Mouse (Mus musculus): ENCODE measurements around the gene Mcoln2.

The Mcoln2 gene

DNA sequence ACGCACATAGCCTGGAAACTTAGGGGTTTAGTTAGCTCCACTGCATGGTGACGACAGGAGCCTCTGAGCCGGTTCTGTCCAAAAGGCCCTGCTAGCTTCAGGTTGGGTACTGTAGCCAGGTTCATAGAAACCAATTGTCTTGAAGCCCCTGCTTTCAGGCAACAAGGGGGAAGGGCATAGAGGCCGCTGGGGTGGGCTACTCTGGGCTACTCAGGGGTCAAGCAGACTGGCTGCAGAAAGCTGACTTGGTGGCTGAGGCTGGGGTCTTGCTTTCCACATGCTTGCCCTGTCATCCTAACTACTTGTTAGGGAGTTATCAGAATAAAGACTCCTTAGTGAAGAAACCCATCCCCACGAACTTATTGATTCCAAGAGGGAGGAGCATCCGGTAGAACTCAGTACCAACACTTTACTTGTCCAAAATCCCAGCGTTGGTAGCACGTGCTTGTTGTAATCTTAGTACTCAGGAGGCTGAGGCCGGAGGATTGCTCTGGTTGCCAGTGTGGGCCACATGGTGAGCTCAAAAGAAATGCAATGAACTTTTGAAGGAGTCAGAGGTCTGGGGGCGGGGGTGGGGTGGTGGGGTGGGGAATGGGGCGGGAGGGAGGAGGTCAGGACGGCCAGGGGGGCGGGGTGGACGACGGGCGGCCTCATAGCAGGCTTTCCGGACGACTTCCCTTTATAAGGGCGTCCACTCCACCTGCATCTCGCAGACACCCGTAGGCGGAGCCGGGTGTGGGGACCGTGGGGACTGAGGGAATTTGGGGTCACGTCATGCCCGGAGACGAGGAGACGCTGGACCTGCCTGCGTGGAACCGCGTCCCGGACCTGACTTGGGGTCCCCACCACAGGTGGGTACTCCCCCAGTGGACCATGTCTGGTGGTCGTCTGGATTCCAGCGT is at the start of gene Mcoln2:
Mcoln2 (plus strand) TSS at position 678 of the 902 bp plus-strand sequence.
- DNase-seq (ENCODE audit: low spot score in 2 of 2): peak; percentile 17 to 46

DNA sequence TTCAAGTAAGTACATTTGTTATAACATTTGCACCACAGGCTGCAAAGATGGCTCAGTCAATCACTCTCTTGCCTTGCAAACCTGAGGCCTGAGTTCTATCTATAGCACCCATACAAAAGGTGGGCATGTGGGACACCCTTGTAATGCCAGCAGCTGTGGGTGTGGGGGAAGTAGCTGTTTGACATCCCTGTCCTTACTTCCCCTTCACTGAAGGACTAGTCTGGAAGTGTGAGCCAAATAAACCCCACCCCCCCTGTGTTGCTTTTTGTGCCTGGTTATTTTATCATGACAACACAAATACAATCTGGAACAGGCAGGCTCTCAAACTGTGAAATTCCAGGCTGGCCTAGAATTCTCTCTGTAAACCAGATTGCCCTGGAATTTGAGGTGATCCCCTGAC is 49.7 kb upstream of the Mcoln2 start:
- DNase-seq (ENCODE audit: low spot score in 2 of 2): no peak

DNA sequence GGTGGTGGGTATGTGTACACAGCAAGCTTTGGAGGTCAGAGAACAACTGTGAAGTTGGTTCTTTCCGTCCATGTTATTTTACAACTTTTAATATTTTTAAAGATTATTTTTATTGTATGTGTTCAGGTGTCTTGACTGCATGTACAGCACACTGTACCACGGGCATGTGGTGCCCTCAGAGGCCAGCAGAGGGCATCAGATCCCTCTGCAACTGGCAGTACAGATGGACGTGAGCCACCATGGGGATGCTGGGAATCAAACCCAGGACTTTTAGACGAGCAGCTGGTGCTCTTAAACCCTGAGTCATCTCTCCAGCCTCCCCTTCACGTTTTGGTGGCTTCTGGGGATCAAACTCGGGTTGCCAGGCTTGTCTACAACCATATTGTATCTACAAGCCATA is 47.6 kb upstream of the Mcoln2 start:
- peak in 1 of 2 experiments; percentile 32 for DNase-seq (ENCODE audit: low spot score in 2 of 2)

DNA sequence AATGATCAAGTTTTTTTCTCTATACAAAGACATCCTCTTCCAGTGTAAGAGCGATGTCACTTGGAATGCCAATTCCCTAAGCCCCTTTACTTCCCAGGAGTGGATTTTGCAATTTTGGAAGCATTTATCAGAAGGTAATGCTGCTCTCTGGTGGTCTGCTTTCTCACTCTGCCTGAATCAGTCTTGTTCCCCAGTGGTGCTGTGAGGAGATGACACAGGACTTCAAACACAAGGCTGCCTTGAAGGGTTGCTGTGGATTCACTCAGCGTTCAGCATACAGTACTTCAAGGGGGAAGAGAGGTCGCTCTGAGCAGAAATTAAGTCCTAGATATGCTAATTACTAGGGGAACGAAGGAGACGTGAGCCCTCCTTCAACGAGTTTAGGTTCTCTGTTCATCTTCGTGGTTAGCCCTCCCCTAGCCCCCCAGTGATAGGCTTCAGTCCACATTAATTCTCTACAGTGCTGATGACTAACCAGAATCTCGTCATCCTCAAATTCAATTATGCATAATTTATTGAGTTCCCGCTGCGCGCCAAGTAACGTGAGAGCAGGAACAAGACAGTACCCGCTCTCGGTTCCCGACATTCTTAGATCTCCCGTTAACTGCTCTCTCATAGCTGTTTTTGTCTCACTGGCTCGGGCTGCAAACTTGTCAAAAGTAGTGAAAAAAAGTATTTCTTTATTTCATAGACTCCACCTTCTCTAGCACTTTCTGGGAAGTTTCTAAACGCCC is 42.4 kb upstream of the Mcoln2 start:
- DNase-seq (ENCODE audit: low spot score in 2 of 2): no peak

DNA sequence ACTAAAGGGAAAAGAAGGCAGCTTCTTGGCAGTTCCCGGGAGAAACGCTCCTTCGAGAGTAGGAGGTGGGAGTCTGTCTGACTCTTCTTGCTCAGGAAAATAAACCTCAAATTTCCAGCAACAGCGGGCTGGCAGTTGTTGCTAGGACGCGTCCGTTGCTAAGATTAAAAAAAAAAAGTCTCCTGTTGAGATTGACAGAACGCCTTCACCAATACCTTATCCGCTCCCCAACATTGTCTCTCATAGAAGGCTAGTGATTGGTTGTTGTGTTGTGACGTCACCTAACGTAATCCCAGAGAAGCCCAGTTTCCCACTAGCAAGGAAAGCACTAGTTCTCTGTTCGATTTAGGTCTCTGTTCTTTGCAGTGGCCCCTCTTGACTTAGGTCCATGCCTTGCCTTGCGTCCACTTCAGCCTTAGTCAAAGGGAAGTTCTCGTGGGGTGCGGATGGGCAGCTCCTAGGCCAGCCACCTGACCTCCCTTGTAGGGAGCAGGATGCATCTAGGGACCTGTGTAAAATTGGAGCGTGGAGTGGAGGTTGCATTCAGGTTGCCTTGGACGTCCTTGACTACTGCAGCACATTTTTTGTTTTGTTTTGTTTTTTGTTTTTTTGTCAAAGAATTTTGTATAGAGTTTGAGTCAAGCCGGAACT is 41.6 kb upstream of the Mcoln2 start, which contains the start of gene Wdr63:
Wdr63 (minus strand) TSS at position 210 of the 651 bp plus-strand sequence.
- peak in 1 of 2 experiments; percentile 23 for DNase-seq (ENCODE audit: low spot score in 2 of 2)

DNA sequence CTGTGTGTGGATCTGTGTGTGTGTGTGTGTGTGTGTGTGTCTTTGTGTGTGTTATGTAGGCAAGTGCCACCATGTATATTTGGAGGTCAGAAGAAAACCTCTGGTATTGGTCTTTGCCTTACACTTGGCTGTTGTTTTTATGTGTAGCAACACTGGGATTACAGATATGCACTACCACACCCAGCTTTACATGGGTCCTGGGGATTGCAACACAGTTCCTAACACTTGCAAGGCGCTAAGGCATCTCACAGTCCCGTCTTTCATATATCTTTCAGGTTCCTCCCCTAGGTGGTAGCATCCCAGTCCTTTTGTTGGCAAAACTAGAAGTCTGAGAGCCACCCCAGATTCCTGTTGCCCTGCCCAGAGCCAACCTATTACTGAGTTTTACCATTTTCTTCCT is 40.7 kb upstream of the Mcoln2 start:
- no peak for DNase-seq (ENCODE audit: low spot score in 2 of 2)

DNA sequence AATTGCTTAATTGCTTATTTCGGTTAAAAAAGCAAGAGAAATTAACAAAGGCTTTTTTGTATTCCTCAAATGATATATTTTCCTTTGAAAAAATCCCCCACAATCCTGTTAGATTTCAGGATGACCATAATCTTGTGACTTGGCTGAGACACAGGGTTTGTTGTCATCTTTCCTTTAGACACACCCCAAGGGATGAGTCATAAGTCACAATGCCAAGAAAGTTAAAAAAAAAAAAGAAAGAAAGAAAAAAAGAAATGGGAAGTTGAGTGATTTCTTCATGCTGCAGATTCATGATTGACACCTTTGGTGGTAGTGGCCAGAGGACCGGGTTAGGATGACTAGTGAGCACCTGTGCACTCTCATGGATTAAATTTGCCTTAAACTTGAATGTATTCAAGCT is 39.3 kb upstream of the Mcoln2 start:
- no peak for DNase-seq (ENCODE audit: low spot score in 2 of 2)

DNA sequence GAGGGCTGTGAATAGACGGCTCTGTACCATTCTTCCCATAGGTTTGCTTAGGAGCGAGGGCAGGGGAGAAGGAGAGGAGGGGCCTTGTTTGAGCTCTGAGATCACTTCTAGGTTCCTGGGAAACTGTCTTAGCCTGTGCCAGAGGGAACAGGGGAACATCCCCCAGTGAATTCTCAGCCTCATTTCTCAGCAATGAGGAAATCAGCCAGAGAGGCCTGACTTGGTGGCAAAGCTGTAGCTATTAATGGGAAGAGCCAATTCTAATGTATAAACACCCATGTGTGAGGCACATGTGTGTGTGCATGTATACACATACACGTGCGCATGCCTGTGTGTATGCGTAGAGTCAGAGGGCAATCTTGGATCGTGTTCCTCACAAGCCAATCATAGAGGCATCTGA is 38.7 kb upstream of the Mcoln2 start:
- no peak for DNase-seq (ENCODE audit: low spot score in 2 of 2)

DNA sequence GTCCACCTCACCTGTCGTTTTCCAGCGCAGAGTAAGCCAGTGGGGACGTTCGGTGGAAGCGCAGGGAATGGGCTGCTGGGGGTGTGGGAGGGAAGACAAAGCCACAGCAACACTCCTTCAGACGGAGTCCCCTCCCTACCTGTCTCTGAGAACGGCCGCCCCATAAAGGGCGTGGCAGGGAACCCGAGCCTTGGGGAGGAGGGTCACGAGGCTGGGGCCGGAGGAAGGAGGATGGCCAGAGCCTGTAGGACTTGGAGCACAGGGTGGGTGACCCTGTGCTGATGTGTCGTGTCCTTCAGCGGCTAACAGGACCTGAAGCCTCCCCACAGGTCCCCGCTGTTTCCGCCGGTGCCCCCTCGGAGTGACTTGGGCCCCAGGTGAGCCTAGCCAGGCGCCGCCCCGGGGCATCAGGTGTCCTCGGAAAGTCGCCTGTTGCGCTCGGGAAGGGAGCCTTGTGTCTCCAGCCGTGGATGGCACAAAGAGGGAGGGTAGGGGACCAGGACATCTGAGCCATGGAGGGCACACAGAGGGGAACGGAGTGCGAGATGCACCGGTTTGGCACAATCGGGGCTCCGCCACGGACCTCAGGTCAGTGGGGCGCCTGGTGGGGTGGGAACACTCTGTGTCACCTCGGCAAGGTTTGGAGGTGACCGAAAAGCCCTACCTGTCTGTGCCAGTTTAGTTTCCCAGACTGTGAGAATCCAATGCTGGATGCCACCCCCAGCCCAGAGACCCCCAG is 32.2 kb upstream of the Mcoln2 start, which contains the start of gene Mcoln3:
Mcoln3 (plus strand) TSS at position 193 of the 739 bp plus-strand sequence.
- no peak for DNase-seq (ENCODE audit: low spot score in 2 of 2)

DNA sequence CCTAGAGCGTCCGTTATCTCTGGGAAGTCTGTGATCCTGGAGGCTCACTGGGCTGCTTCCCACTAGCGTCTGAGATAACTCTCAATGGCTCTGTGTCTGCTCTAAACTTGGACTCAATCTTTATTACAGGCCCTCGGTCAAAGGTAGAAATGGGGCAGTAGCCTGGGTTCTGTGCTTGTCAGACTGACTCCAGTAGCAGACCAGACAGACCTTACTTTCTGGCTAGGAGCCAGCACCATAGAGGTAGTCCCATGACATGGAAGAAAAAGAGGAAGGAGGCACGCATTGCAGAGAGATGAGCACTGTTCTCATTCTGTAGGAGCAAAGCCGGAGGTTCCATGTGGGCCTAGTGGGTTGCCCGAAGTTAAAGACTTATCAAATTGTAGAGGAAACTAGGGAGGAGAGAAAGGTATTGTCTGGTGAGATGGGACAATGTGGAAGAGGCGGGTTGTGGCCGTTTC is 31.6 kb upstream of the Mcoln2 start:
- DNase-seq (ENCODE audit: low spot score in 2 of 2): no peak

DNA sequence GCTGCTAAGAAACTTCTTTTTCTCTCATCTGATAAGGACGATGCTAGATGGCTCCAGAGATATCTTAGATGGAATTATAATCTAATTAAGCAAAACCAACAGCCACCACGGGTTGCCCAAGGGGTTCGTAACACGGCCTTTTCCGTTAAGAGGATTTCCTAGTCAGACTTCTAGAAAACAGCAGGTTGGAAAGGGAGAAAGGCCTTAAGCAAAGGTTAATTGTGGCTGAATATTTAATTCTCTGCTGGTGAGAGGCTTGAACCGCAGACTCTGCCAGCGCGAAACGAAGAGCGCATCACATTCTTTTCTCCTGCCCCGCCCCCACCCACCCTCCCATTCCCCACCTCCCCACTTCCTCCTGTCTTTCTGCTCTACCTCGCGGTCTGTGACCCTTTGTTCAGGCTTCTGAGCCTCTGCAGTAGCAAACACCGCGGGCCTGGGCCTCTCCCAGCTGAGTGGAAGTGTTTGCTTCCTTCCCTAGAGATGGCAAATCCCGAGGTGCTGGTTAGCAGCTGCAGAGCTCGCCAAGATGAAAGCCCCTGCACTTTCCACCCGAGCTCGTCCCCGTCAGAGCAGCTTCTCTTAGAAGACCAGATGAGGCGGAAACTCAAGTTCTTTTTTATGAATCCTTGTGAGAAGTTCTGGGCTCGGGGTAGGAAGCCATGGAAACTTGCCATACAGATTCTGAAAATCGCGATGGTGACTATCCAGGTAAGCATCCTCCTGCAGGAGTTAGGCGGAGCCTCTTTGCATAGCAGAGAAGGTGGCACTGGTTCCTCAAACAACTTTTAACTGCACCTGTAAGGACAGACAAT is 28.1 kb upstream of the Mcoln2 start:
- peak; percentile 10 to 27 for DNase-seq (ENCODE audit: low spot score in 2 of 2)

DNA sequence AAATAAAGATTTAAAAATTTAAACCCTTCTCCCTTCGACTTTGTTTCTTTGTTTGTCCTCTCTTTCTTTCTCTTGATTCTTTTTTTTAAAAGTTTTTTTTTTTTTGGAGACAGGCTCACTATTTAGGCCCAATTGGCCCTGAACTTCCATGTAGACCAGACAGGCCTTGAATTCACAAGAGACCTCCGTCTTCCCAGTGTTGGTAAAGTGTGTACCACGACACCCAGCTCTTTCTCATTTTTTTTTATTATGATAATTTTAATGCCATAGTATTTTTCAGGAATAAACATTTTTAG is 27.6 kb upstream of the Mcoln2 start:
- no peak for DNase-seq (ENCODE audit: low spot score in 2 of 2)

DNA sequence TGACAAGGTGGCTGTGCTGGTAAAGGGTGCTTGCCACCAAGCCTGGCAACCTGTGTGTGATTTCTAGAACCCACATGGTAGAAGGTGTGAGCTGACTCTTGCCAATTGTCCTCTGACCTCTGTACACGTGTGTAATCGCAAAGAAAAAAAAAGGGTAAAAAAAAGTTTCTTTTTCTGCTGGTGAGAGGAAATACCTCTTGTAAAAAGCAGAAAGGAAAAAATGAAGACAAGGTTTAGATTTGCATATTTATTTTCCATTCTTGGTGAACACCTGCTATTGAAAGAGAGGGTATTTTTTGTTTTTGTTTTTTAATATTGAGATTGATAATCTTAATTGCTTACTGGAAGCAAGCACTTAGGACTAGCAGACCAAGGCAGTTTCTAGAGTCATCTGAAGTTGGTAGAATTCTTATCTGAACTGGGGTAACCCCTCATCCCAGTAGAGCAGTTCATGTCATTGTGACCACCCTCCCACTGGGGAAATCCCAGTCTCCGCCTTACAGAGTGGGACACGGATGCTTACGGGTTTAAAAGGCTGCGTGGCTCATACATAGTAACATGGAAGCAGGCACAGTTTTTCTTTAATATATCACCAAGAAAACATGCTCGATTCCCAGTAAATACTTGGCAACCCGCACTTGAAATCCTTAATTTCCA is 26.7 kb upstream of the Mcoln2 start:
- no peak for DNase-seq (ENCODE audit: low spot score in 2 of 2)

DNA sequence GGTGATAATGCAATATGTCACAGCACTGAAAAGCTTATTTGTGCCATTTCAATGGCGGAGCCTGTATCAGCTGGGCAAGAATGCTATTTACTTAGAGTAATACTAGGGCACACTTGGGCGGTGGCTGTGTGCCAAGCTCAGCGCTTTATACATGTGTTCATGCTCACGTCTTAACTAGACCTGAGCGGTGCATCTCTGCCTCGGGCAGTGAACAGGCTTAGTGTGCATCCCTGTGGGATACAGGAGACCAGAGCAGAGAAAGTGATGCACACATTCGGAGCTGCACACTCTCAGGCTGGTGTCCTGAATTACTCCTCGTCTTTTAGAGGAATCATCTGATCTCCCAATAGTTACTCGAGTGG is 26.2 kb upstream of the Mcoln2 start:
- no peak for DNase-seq (ENCODE audit: low spot score in 2 of 2)

DNA sequence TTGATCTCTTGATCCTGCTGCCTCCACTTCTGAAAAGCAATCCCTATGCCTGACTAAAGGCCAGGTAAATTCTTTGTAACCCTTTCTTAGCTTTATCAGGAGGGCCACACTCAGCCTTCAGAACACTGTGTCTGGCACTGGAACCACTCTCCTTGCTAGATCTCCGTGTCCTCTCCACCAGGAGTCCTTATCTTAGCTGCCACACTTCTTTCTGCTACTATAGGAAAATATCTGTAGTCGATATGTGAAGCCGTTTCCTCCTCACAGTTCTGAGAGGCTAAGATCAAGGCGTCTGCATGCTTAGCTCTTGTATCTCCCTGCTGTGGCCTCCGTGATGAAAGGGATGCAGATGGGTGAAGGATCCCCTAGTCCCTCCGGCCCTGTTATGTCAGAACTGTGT is 22.4 kb upstream of the Mcoln2 start:
- DNase-seq (ENCODE audit: low spot score in 2 of 2): no peak

DNA sequence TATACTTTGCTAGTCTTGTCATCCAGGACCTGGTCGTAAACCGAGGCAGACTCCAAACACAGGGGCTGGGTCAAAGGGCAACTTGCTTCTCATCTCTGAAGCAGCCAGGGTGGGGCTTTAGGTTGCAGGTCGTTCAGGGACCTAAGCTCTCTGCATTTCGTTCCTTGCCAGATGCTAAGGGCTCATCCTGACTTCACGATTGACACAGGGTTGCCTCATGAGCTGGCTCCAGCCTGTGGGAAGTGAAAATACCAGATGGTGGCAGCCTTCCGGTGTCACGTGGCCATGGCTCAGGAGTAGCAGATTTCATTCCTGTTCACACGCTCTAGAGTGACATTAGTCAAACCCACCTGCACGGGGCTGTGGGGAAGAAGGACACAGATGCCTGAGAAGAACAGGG is 14.8 kb upstream of the Mcoln2 start:
- no peak for DNase-seq (ENCODE audit: low spot score in 2 of 2)

DNA sequence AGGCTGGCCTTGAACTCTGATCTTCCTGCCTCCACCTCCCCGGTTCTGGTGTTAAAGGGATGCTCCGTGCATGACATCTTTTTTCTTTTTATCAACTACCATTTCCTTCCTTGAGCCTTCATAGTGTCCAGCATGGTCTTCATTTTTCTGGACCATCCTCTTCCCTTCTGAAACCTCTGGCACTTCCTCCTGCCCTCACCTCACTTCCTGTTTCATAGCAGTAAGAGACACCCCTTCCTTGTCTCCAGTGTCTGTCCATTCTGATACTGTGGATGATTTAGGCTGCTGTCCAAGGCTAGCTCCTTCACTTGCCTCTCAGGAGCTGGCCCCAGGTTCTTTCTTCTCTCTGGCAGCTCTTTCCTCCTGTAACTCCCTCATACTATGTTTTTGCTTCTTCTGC is 14.2 kb upstream of the Mcoln2 start:
- DNase-seq (ENCODE audit: low spot score in 2 of 2): no peak

DNA sequence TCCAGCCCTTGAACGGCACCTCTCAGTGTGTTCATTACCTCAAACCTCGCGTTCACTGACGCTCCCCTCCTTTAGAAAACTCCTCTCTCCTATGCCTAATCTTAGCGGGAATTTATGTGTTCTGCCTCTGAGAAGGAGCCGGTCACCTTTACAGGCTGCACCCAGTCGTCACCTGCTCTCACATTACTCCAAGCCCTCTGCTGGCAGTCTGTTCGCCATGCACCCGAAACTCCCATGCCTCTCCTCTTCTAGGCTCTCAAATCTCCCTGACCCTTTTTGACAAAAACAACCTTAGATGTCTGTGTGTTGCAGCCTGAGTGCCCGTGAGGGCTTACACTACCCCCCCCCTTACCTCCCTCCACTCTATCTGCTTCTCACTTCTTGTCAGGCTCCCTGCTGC is 13.2 kb upstream of the Mcoln2 start:
- peak in 1 of 2 experiments; percentile 40 for DNase-seq (ENCODE audit: low spot score in 2 of 2)

DNA sequence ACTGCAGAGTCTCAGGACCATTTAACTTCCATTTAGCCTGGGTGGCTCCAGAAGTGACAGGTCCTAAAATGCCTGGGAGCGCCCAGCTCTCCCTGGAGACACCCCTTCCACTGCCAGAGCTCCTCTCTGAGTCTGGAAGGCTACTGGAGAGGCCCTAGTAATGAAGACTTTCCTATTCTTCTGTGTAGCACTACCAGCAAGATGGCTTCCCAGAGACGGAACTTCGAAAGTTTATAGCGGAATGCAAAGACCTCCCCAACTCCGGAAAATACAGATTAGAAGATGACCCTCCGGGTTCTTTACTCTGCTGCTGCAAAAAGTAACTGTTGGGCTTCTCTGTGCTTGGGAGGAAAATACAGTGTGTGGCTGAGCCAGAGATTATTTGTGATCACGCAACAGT is 9.4 kb upstream of the Mcoln2 start:
- no peak for DNase-seq (ENCODE audit: low spot score in 2 of 2)

DNA sequence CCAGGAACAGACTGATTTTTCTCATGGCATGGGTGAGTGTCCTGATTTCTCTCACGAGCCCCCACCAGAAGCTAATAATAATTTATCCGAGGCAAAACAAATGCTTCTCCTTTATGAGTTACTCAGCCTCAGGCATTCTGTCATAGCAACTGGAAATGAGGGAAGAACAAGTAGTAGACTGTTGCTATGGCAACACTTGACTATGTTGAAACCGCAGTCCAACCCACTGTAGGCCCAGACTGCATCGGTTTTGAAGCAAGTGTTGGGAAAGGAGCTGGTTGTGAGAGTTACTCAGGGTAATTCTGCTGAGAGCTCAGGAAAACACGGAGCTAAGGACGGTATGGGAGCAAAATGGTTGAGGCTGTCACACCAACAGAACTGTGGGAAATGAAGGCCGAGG is 7.1 kb upstream of the Mcoln2 start:
- no peak for DNase-seq (ENCODE audit: low spot score in 2 of 2)
